ENCODE assay signal across 8 mouse cellular contexts in genomic region chr12:85269821-85270220, GRCm38 (mm10). TPM values are rescaled to one million over a fixed set of nuclear protein-coding genes. Genes with fewer than 3 reads are reported as not detected.
DNase-seq lines count a peak whose midpoint lies in the region; ATAC-seq and TF ChIP-seq lines count a peak whose summit lies in the region.

No protein-coding gene starts in this region.

- H3K9me3 ChIP-seq in kidney, embryonic 14.5 days (ENCODE audit: control insufficient read depth, low read length): no peaks in the 10 kb centered on the region
- H3K9me3 ChIP-seq in hindbrain, embryonic 16.5 days (ENCODE audit: control insufficient read depth, low read length): no peaks in the 10 kb centered on the region
- no peaks in the 10 kb centered on the region for H3K9me3 ChIP-seq in midbrain, embryonic 15.5 days

- 46% methylated on average over 3 of the region's 3 CpGs for WGBS in kidney, embryonic 14.5 days
- 57% methylated on average over 3 of the region's 3 CpGs for WGBS in hindbrain, embryonic 16.5 days
- WGBS in midbrain, embryonic 15.5 days: 54% methylated on average over 3 of the region's 3 CpGs

- H3K27ac ChIP-seq in kidney, embryonic 14.5 days (ENCODE audit: low read depth, low read length): peak overlapping the region; percentile 81
- H3K27ac ChIP-seq in cortical plate, adult 2 months (ENCODE audit: insufficient read depth, low read length): peak overlapping the region; percentile 61; the same call in 1 of the 2 replicates
- peak overlapping the region; percentile 90 for H3K27ac ChIP-seq in hindbrain, embryonic 16.5 days (ENCODE audit: low read depth, low read length)
- H3K27ac ChIP-seq in midbrain, embryonic 15.5 days: peak overlapping the region; percentile 86

- H3K4me3 ChIP-seq in kidney, embryonic 14.5 days (ENCODE audit: low read length): peak overlapping the region; percentile 57
- peak overlapping the region; percentile 67 for H3K4me3 ChIP-seq in cortical plate, adult 2 months (ENCODE audit: insufficient read depth, low read length)
- peak overlapping the region; percentile 61 for H3K4me3 ChIP-seq in hindbrain, embryonic 16.5 days (ENCODE audit: low read length)
- peak overlapping the region; percentile 56 for H3K4me3 ChIP-seq in midbrain, embryonic 15.5 days

- no peak for ATAC-seq in kidney, embryonic 14.5 days (ENCODE audit: low FRiP score, low TSS enrichment)
- no peak for ATAC-seq in hindbrain, embryonic 16.5 days
- no peak; the same call in 1 of the 2 replicates for ATAC-seq in midbrain, embryonic 15.5 days (replicated peaks)

- peak overlapping the region; percentile 65 for H3K9ac ChIP-seq in kidney, embryonic 14.5 days (ENCODE audit: low read depth, low read length)
- peak overlapping the region; percentile 86 for H3K9ac ChIP-seq in hindbrain, embryonic 16.5 days (ENCODE audit: low read depth, low read length)
- peak overlapping the region; percentile 57 for H3K9ac ChIP-seq in midbrain, embryonic 15.5 days

- no peak for TF ChIP-seq CTCF in cortical plate, adult 2 months (IDR thresholded peaks at IDR 0.05; ENCODE audit: extremely low read depth, insufficient read depth, low read length)

- no peaks in the 10 kb centered on the region for H3K27me3 ChIP-seq in kidney, embryonic 14.5 days (ENCODE audit: control insufficient read depth, insufficient read depth, low read length)
- no peaks in the 10 kb centered on the region for H3K27me3 ChIP-seq in hindbrain, embryonic 16.5 days (replicated peaks; ENCODE audit: control insufficient read depth, insufficient read depth, low read length)
- no peaks in the 10 kb centered on the region for H3K27me3 ChIP-seq in midbrain, embryonic 15.5 days (replicated peaks)

- peaks cover 12% of the 10 kb centered on the region for H3K4me1 ChIP-seq in kidney, embryonic 14.5 days (ENCODE audit: control insufficient read depth, insufficient read depth, low read length)
- H3K4me1 ChIP-seq in cortical plate, adult 2 months (ENCODE audit: control insufficient read depth, insufficient read depth, low read length): peaks cover 2% of the 10 kb centered on the region; the same call in 1 of the 2 replicates
- H3K4me1 ChIP-seq in hindbrain, embryonic 16.5 days (ENCODE audit: control insufficient read depth, insufficient read depth, low read depth, low read length): peaks cover 4% of the 10 kb centered on the region; the same call in 1 of the 2 replicates
- peaks cover 8% of the 10 kb centered on the region; the same call in 1 of the 2 replicates for H3K4me1 ChIP-seq in midbrain, embryonic 15.5 days

- H3K4me2 ChIP-seq in kidney, embryonic 14.5 days (replicated peaks; ENCODE audit: low read depth, low read length): peak overlapping the region; percentile 61
- peak overlapping the region; percentile 73 for H3K4me2 ChIP-seq in hindbrain, embryonic 16.5 days (ENCODE audit: low read length)
- H3K4me2 ChIP-seq in midbrain, embryonic 15.5 days: peak overlapping the region; percentile 56

- no peak for TF ChIP-seq POLR2A in cortical plate, adult 2 months (IDR thresholded peaks at IDR 0.05; ENCODE audit: extremely low read depth, insufficient read depth, low read length)

- H3K36me3 ChIP-seq in kidney, embryonic 14.5 days (ENCODE audit: control insufficient read depth, insufficient read depth, low read length): no peaks in the 10 kb centered on the region; the same call in 1 of the 2 replicates
- H3K36me3 ChIP-seq in hindbrain, embryonic 16.5 days (ENCODE audit: control insufficient read depth, insufficient read depth, low read length): peaks cover 3% of the 10 kb centered on the region; the same call in 1 of the 2 replicates
- H3K36me3 ChIP-seq in midbrain, embryonic 15.5 days (replicated peaks): 0 out of 2 replicates have a peak, but pooled peaks cover 3% of the 10 kb centered on the region

- no peak for DNase-seq in kidney, adult 18-20 months
- no peak for DNase-seq in adrenal gland, adult (ENCODE audit: inconsistent age in 2 of 2, low spot score in 1 of 2)
- no peak for DNase-seq in right cerebral cortex, postnatal 14 days
- no peak for DNase-seq in adipocyte (ENCODE audit: low spot score)

RNA-seq across cellular contexts. Expression of gene Mlh3, which starts 0.6 kb away (rescaled TPM):
- 6.2 and 10.8 TPM in 2 replicates for polyA plus RNA-seq in kidney, embryonic 14.5 days (2014; fragmentation: Nextera tagmentation; extraction: Ambion mirVana)
- 12.7 and 13.7 TPM in 2 replicates for polyA plus RNA-seq in cortical plate, adult 2 months (2012; rRNA removed)
- 7.6 and 8.7 TPM in 2 replicates for polyA plus RNA-seq in hindbrain, embryonic 16.5 days (2015; fragmentation: Nextera tagmentation; extraction: Ambion mirVana)
- polyA plus RNA-seq in midbrain, embryonic 15.5 days (2015; fragmentation: Nextera tagmentation; extraction: Ambion mirVana): 8.1 and 9.5 TPM in 2 replicates

RNA-seq across cellular contexts. Expression of gene Acyp1, which starts 18.4 kb away (rescaled TPM):
- 57.7 and 89.4 TPM in 2 replicates for polyA plus RNA-seq in kidney, embryonic 14.5 days (2014; fragmentation: Nextera tagmentation; extraction: Ambion mirVana)
- 48.4 and 53.7 TPM in 2 replicates for polyA plus RNA-seq in cortical plate, adult 2 months (2012; rRNA removed)
- 47.1 and 58.4 TPM in 2 replicates for polyA plus RNA-seq in hindbrain, embryonic 16.5 days (2015; fragmentation: Nextera tagmentation; extraction: Ambion mirVana)
- 47.4 and 49.2 TPM in 2 replicates for polyA plus RNA-seq in midbrain, embryonic 15.5 days (2015; fragmentation: Nextera tagmentation; extraction: Ambion mirVana)

RNA-seq across cellular contexts. Expression of gene Zc2hc1c, which starts 18.6 kb away (rescaled TPM):
- 2.0 and 3.2 TPM in 2 replicates for polyA plus RNA-seq in kidney, embryonic 14.5 days (2014; fragmentation: Nextera tagmentation; extraction: Ambion mirVana)
- polyA plus RNA-seq in cortical plate, adult 2 months (2012; rRNA removed): 1.2 TPM in 2 replicates
- polyA plus RNA-seq in hindbrain, embryonic 16.5 days (2015; fragmentation: Nextera tagmentation; extraction: Ambion mirVana): 1.7 and 1.8 TPM in 2 replicates
- 1.9 and 2.0 TPM in 2 replicates for polyA plus RNA-seq in midbrain, embryonic 15.5 days (2015; fragmentation: Nextera tagmentation; extraction: Ambion mirVana)

RNA-seq across cellular contexts. Expression of gene Eif2b2, which starts 50.5 kb away (rescaled TPM):
- 95.7 and 105 TPM in 2 replicates for polyA plus RNA-seq in kidney, embryonic 14.5 days (2014; fragmentation: Nextera tagmentation; extraction: Ambion mirVana)
- polyA plus RNA-seq in cortical plate, adult 2 months (2012; rRNA removed): 90.4 and 101 TPM in 2 replicates
- polyA plus RNA-seq in hindbrain, embryonic 16.5 days (2015; fragmentation: Nextera tagmentation; extraction: Ambion mirVana): 80.1 and 82.3 TPM in 2 replicates
- 78.2 and 88.8 TPM in 2 replicates for polyA plus RNA-seq in midbrain, embryonic 15.5 days (2015; fragmentation: Nextera tagmentation; extraction: Ambion mirVana)
